Mouse (Mus musculus) cerebellum, postnatal 14 days (tissue): Measurements from ENCODE around the gene Sirpa.

ENCODE experiments used
- DNase-seq, 2 experiments: peaks; one replicate each; pipeline ENCODE4 v3.0.0; 2021; ENCODE audit warnings: mixed read lengths in 2 of 2

Gene Sirpa

DNA sequence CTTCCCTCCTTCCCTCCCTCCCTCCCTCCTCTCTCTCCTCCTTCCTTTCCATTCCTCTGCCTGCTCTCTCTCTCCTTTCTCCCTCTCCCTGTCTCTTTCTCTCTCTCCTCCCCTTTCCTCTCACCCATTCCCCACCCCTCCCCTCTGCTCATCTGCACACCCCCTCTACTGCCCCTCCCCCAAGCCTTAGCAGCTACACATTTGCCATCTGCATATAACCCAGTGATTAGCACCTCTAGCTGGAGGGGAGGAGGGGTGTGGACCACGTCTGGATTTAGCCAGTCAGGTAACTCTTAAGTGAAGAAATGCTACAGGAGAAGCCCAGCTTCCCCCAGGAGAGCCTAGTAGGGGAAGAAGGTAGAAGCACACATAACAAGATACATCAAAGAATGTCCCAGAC, 7.7 kb upstream of the Sirpa start:
- DNase-seq = no peak

DNA sequence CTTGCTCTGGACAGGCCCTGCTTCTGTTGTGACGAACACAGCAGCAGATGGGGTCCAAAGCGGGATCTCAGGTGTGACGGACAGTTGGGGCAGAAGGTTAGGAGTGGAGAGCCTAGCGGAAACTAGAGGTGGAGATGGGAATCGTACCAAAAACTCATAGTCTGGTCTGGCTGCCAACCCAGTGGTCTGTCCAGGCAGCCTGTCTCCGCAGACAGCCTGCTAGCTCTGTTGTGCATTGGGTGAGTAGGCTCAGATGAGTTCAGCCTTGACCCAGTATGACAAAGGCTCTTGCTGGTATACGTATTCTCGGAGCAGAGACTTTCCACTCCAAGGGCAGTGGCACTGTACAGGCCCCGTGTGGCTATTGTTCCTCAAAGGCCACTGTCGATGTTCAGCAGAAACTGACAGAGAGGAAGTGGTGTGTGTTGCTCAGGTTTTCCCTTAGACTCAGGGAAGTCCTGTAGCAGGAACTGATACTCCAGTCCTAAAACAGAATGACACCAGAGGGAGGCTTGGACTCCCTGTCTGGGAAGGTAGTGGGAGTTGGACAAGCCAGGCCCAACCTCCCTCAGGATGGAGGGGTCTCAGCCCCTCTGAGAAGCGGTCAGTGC, 6.6 kb upstream of the Sirpa start:
- DNase-seq = no peak

DNA sequence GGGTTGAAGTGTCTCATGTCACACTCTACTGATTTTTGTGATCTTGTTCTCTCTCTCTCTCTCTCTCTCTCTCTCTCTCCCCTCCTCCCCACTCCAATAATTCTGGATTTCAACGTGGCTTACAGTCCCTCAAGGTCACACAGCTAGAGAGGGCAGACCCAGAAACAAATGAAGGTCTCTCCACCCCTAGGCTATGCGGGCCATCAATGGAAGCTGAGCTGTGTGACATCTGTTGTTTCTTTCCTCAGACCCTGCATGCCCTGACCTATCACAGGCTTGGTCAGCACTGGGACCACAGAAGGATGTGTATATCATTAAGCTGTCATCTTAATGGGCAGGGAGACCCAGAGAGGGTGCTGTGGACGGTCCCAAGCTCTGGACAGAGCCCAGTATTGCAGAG, 5.4 kb upstream of the Sirpa start:
- DNase-seq = no peak

DNA sequence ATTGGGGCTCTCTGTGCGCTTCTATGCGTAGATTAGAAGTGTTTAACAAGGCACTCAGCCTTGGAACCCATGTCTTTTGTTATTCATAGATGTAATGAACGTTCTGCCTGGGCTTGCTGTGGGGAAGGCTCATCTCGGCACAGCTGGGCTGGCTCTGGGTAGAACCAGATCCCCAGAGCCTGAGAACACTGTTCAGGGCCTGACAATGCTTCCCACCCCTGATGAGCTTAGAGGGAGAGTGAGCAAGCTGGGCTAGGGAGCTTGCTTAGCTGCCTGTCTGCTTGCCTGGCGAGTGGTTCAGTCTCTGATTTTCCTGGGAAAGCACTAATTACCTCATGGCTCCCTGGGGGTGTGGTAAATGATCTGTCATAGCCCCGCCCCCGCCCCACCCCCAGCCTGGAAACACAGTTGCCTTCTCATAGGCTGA, 4.8 kb upstream of the Sirpa start:
- no peak for DNase-seq

DNA sequence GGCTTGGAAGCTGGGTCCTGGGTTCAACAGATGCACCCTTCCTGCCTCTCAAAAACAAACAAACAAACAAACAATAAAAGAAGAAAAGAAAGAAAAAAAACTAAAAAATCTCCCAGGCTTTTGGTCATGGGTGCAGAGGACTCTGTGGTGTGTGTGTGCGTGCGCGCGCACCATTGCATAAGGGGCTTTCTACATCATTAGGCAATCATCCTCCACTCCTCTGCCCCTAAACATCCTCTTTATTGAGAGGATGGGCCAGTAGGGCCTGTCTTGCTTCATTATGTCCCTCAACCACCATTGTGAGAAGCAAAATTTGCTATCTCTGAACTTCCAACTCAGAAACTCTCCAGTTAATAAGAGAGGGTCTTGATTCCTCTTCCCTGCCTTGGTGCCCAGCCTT, 738 bp upstream of the Sirpa start:
- DNase-seq = no peak

DNA sequence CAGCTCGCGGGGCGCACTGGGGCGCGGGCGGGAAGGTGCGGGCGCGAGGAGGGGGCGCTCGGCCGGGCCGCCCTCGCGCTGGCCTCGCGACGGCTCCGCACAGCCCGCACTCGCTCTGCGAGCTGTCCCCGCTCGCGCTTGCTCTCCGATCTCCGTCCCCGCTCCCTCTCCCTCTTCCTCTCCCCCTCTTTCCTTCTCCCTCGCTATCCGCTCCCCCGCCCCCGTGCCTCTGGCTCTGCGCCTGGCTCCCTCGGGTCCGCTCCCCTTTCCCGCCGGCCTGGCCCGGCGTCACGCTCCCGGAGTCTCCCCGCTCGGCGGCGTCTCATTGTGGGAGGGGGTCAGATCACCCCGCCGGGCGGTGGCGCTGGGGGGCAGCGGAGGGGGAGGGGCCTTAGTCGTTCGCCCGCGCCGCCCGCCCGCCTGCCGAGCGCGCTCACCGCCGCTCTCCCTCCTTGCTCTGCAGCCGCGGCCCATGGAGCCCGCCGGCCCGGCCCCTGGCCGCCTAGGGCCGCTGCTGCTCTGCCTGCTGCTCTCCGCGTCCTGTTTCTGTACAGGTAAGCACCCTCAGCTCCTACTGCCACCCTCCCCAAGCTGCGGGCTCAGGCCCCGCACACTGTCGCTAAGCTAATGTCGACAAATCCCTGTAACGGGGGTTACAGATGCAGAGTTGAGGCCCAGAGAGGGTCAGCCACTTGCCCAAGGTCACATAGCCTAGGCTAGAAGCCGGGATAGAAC, 673 bp downstream of the Sirpa start:
- peak; percentile 92 for DNase-seq

DNA sequence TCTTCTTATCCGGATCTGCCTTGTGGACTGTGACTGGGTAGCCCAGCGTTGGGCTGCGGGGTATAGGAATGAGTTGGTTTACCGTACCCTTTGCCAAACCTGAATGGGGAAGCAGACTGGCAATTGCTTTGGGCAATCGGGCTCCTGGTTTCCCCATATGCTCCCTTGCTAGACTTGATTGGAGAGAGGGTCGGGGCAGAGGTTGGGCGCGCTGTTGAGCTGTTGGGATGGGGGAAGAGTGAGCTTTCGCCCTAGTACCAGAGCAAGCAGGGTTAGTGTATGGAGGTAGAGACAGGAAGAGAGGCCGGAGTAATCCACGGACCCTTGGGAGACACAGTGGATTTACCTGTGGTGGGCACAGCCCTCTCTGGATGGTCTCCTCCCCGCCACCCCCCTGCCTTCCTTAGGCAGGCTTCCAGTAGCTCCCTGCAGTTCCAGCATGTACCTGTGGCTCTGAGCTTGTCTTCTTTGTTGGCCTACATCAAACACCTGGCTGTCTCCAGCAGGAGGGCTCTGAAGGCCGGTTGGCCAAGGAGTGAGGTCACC, 1.3 kb downstream of the Sirpa start:
- DNase-seq = peak; percentile 66 to 71

DNA sequence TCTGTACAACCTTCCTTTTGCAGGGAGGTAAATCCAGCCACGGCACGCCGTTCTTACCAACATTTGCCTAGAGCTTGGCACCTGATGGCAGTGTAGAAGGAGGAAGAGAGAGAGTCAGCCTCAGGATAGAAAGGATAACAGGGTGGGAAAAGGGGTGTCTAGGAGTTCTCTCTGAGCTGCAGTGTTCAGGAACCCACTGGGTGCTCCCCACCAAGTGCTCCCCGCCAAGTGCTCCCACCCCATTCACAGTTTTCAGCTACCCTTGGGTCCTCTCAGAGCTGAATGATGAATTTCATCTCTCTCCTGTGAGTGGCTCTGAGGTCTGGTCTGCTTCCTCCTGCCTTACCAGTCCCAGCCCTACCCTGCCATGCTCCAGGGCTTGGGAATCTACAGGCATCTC, 1.9 kb downstream of the Sirpa start:
- peak in 1 of 2 experiments; percentile 47 for DNase-seq

DNA sequence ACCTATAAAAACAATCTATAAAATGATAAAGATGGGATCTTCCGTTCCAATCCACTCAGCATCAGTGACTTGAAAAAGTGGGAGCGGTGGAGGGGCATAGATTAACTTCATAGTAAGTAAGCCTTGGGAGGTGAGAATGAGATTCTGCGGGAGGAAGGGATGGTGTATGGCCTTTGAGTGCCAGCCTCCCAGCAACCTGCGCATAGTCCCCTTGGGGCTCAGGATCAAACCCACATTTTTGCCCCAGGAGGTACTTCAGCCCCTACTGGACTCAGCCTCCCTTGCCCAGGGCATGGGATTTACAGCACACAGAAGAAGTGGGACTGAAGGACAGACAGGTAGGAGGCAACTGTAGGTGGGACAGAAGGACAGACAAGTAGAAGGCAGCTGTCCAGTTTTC, 2.6 kb downstream of the Sirpa start:
- DNase-seq = no peak

DNA sequence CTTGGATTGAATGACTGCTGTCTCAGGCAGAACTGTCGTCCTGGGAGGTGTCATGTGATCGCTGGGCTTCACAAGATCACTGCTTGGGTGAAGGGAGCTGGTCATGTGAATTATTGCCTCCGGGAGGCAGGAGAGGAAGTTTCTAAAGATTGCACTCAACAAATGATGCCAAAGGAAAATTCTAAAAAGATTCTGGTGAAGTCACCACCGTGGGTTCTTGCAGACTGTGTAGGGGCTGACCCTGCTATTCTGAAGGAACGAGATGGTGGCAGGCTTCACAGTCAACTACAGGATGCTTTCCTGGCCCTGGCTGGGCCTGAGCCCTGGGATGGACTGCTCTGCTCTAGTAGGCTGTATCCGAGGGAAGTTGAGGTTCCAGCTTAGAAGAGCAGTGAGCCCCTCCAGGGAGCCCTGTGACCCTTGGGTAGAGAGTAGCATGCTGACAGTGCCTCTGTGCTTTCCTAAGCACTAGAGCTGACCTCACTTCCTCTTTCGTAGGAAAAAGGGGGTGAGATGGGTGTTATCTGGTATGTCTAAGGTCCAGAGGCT, 3.1 kb downstream of the Sirpa start:
- DNase-seq = no peak

DNA sequence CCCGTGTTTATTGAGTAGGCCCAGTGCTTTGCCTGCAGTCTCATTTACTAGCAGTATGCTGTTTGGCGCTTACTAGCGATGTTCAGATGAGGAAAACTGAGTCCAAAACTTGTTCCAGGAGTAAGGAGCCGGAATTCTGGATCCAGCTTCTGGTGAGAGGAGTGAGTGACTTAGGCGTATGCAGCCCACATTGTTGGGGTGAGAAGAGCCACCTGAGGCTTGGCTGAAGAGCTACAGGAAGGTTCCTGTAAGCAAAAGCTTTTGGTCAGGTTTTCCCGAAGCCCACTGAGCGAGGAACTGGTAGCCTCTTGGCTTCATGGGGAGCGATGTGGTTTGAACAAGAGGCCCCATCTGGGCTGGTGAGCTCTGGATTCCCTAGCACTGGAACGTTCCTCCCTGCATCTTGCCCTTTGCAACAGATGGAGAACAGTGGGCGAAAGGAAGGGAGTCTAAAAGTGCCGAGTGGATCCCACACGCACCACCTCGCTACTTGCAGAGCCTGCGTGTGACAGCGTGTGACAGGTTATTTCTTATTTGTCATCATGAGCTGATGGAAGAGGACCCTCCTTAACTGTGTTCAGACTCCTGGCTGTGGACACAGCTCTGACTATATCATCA, 4.0 kb downstream of the Sirpa start:
- no peak for DNase-seq

DNA sequence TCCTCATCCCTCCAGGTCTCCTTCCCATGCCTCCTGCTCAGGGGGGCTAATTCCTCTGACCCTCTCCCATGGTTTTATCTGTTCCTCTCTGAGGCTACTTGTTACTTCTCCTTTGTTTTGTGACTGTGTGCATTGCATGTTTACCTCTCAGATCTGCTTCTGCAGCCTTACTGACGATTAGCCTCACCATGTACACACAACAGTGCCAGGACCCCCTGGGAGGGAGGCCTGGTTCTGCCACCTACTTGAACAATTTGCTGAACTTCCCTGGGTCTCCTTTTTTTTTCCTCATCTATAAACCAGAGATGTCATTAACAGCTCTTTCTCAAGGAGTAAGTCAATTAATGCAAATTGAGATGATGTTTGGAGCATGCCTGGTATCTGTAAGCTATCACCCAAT, 4.9 kb downstream of the Sirpa start:
- no peak for DNase-seq

DNA sequence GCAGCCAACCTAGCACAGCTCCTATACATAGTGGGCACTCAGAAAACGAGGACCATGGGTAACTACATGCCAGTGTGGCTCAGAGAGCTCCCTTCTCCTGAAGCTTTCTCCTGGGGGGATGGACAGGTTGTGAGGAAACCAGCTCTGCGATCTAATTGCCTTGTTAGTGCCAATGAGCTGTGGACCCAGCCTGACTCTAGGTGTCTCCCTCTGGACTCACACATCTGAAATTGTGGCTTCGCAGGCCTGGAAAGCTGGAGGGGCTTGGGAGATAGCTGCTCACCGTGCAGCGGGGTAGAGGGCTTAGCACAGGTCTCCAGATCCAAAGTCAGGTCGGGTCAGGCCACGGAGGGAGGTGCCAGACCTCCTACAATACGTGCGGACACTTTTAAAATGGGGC, 5.5 kb downstream of the Sirpa start:
- DNase-seq = no peak

DNA sequence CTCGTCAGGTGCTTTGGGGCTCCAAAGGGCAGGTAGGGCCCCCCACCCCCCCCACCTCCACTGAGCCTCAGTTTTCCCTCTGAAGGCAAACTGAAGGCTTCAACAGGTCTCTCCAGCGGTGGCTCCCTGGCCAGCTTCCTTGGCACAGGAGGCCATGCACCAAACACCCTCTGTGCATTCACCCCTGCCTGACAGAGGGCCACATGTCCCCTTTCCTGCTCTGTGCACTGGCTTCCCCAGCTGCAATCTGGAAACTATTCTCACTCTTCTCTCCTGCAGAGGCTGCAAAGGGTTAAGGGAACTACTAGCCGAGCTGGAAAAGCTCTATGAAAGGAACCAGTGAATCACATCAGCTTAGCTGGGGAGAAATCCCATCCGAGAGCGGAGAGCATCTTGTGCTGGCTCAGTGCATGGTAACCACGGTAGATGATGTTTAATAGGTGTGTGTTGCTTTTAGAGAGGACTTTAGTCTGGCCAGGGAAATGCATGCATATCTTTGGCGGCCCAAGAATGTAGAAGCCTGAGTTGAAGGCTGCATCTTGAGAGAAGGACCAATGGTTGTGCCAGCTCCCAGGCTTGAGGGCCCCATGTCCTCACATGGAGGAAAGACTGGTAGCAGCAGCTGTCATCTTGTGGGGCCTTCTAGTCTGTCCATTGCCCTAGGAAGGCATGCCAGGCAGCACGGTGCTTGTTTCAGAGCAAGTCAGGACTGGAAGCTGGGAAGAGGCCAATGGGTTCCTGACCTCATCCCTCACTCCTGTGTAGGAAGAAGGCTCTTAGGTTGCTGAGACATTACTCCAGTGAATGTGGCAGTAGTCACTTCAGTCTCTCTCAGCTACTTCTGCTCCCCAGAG, 6.8 kb downstream of the Sirpa start:
- no peak for DNase-seq

DNA sequence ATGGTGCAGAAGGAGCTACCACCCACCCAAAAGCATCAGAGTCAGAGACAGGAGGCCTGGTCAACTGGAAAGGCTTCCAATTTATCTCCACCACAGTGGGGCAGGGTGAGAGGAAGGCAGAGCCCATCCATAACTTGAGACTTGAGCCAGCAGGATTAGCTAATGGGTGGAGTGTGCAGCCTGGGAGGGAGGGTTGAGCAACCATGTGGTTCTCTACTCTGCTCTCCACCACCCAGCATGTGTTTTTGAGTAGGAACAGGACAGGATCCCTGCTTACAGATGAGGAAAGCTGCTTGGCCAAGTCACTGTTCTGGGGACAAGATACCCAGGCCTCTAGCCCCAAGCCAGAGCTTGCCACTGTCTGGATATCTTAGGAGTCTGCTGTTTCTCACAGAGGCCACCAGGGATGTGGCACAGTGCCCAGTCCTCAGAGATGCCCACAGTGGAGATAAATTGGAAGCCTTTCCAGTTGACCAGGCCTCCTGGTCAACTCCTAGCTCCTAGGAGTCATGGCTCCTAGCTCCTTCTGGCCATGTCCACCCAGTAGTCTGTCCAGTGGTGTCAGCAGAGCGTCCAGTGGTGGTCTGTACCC, 8.5 kb downstream of the Sirpa start:
- DNase-seq = peak; percentile 73 to 82

DNA sequence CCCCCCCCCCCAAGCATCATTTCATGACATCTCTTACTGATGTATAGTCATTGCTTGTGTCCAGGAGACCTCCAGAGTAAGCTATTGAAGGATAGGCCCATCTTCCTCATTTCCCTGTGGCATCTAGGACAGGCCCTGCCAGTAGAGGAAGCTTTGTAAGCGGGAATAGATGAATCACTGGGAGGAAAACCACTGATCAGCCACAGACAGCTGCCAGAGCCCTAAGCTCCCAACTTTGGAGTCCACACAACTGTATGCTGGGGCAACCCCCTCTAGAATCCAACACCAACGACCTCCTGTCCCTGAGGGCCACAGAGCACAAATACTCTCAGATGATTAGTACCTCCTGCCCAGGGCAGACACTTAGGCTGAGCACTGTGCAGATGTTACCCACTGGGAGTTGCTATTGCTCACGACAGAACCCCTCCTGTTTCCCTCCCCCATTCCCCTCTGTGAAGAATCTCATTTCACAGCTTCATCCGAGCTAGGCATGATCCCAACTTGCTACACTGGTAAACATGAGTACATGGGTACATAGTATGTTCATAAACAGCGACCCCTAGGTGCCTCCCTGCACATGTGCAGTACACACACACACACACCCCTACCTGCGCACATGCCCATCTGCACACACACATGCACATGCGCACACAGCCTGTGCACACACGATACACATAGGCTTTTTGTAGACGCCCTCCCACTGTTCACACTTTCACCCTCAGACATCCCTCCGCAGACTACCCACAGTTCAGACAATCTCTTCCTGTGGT, 9.4 kb downstream of the Sirpa start:
- no peak for DNase-seq

DNA sequence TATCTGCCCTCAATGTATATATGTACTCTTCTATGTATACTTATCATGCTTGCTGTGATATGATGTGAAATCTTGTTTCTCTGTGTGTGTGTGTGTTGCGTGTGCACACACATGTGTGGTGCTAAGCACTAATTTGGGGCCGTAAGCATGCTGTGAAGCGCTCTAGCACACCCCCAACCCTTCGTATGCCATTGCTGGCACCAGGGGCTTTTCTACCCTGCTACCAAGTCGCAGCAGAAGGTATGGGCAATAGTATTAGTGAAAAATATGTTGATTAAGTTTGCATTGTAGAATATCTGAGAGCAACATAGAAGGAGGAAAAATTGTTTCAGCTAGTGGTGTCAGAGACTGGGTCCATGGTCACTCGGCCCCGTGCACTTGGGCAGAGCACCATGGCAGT, 10.2 kb downstream of the Sirpa start:
- DNase-seq = no peak

DNA sequence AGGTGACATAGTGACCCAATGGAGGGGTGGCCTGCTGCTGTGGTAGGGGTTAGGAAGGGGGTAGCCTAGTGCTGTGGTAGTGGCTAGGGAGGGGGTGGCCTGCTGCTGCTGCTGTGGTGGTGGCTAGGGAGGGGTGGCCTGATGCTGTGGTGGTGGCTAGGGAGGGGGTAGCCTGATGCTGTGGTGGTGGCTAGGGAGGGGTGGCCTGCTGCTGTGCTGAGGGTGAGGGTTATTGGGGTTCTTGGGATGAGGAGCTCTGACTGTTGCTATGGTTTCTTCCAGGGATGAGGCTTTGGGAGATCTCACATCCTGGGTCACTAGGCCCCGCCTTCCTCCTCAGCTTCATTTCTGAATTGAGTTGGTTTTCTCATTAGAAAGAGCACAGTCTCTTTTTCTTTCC, 10.9 kb downstream of the Sirpa start:
- DNase-seq = no peak

DNA sequence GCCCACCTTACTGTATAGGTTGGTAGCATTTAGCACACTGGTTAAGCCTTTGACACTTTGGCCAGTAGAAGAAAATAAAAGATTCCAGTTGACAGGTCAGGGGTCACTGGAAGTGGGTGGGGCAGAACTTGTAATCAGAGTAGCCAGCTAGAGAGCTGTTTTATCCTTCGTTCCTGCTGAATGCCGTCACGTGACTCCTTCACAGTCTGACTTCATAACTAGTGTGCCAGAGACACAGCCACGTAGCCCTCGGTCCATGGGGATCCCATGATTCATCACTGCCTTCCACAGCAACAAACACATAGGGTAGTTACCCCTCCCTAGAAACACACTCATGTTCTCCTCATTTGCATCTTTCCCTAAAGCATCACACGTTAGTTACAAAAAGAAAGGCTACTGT, 11.4 kb downstream of the Sirpa start:
- no peak for DNase-seq

DNA sequence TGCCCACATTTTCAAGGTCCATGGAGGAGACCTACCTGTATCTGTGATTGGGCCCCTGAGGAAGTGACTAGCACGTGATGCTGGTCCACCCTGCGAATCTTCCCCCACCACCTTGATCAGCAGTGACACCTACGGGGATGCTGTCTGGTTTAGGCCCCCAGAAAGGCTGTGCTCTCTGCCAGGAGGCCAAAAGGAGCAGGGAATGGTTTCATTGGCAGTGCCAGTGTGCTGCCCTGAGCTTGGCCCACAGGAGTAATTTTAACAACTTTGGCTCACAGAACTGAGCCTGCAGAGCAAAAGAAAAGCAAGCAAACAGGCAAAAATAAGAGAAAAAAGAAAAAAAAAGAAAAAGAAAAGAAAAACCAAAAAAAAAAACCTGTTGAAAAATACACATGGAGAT, 13.2 kb downstream of the Sirpa start:
- DNase-seq = no peak

DNA sequence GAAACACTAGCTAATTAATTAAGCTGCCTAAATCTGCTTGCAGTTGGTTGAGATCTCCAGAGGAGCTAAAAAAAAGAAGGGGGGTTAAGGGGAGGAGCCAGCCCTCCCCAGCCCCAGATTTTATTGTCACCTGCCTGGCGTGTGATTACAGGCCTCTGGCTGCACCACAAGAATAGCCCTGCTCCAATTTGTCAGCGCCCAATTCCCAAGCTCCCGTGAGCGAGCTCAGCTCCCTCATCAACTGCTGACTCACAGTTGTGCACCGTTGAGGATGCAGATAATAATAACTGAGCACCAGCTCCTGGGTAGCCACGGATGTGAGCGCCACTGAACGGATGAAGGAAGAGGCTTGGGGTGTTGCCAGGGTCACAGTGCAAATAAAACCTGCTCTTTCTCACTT, 13.6 kb downstream of the Sirpa start:
- DNase-seq = no peak

DNA sequence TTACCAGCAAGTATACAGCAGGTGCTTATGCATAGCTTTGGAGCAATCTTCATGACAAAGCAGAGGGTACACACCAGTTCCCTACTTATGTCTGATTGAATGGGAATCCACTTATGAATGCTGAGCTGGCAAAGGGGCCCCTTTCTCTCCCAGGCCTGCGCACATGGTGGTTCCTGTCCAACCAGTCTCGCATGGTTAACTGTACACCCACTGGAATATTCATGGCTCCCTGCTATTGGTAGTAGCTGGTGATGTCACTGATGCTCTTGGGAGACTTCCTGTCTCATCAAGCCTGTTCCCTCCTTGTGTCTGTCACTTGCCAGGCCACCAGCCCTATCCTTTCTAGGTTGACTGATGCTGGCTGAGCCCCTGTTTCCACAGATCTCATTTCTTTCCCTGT, 14.3 kb downstream of the Sirpa start:
- DNase-seq = no peak
